Mouse (Mus musculus): ENCODE data around the gene Ldb3. TPM values are rescaled to one million over a fixed set of nuclear protein-coding genes. Genes with fewer than 3 reads are reported as not detected.
A peak's percentile ranks its signal among the peaks of the same experiment; 100 is the strongest.

Gene Ldb3
- polyA plus RNA-seq, 1 experiment from 2014 or later = 12.7 TPM

DNA sequence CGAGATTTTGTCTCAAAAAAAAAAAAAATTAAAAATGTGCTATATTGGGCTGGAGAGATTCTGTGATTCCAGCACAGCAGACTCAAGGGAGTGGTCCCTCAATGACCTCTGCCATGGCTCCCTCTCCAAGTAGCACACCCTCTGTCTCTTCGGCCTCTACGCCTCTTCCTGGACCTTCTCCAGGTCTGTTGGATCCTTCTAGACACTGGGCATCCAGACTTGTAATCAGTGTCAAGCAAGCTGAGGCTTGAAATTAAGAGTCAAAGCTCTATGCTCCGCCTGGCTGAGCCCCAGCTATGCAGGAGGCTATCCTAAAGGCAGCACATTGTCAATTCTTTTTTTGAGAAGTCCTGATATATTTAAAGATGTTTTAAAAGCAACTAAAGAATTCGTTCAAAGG lies 54.9 kb downstream of the Ldb3 start:
- H3K9me3 ChIP-seq (ENCODE audit: control insufficient read depth, low read length) = peaks cover 5% of the 10 kb centered on the region; the same call in 1 of the 2 replicates
- H3K4me2 ChIP-seq (ENCODE audit: low read depth, low read length) = no peak overlapping the region
- H3K4me1 ChIP-seq (replicated peaks; ENCODE audit: control insufficient read depth, insufficient read depth, low read length) = peaks cover 3% of the 10 kb centered on the region; the same call in 1 of the 2 replicates
- no peak for ATAC-seq (ENCODE audit: low read depth)
- no peaks in the 10 kb centered on the region for H3K36me3 ChIP-seq (ENCODE audit: control insufficient read depth, insufficient read depth, low read length)
- H3K4me3 ChIP-seq (ENCODE audit: low read length) = no peak overlapping the region
- whole genome bisulfite sequencing = 69% methylated on average over 5 of the region's 5 CpGs
- H3K27ac ChIP-seq (ENCODE audit: low read length) = no peak overlapping the region
- no peak overlapping the region for H3K9ac ChIP-seq (ENCODE audit: low read length)
- no peaks in the 10 kb centered on the region; the same call in 1 of the 2 replicates for H3K27me3 ChIP-seq (ENCODE audit: control insufficient read depth, insufficient read depth, low read depth, low read length)

DNA sequence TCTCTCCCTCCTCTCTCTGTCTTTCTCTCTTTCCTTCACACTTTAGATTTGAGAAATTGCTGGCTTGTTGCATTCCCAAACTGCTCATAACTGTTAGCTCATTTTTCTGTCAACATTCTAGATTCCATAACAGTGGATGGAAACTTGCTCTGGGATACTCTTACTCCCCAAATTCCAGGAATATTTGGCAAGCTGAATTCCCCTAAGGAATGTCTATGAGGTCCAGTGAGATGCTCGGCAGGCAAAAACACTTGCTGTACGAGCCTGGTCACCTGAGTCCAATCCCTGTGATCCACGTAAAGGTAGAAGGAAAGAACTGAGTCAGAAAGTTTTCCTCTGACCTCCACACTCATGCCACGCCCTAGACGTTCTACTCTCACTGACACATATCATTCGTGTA lies 55.9 kb downstream of the Ldb3 start:
- H3K27ac ChIP-seq (ENCODE audit: low read length) = no peak overlapping the region
- ATAC-seq (ENCODE audit: low read depth) = peak; percentile 34; the same call in 1 of the 2 replicates
- H3K4me3 ChIP-seq (ENCODE audit: low read length) = no peak overlapping the region
- H3K9ac ChIP-seq (ENCODE audit: low read length) = no peak overlapping the region
- WGBS = 46% methylated on average over 6 of the region's 6 CpGs
- H3K9me3 ChIP-seq (ENCODE audit: control insufficient read depth, low read length) = peaks cover 5% of the 10 kb centered on the region; the same call in 1 of the 2 replicates
- no peak overlapping the region for H3K4me2 ChIP-seq (ENCODE audit: low read depth, low read length)
- H3K27me3 ChIP-seq (ENCODE audit: control insufficient read depth, insufficient read depth, low read depth, low read length) = peaks cover 3% of the 10 kb centered on the region; the same call in 1 of the 2 replicates
- no peaks in the 10 kb centered on the region for H3K36me3 ChIP-seq (ENCODE audit: control insufficient read depth, insufficient read depth, low read length)
- peaks cover 3% of the 10 kb centered on the region for H3K4me1 ChIP-seq (replicated peaks; ENCODE audit: control insufficient read depth, insufficient read depth, low read length)

DNA sequence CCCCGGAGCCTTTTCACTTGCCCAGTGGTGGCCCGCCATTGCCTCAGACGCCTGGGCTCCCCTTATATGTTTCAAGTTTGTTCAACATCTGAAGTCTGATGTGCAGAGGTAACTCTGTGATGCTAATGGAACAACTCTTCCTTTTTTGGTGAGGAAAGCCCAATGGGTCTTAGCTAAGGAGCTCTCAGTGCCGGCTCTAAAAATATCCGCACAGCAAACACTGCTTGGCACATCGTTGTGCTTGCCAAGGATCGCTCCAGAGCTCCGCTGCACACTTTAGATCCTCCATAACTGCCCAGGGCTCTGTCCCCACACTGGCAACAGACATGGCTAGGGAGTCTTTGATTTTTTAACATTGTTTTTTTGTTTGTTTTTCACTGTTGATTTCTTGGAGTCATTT lies 59.7 kb downstream of the Ldb3 start:
- Histone ChIP-seq H3K4me2 (ENCODE audit: low read depth, low read length) (no peak overlapping the region), H3K27ac (ENCODE audit: low read length) (peak overlapping the region; percentile 62), H3K9ac (ENCODE audit: low read length) (no peak overlapping the region), H3K4me1 (replicated peaks; ENCODE audit: control insufficient read depth, insufficient read depth, low read length) (no peaks in the 10 kb centered on the region; the same call in 1 of the 2 replicates), H3K27me3 (ENCODE audit: control insufficient read depth, insufficient read depth, low read depth, low read length) (peaks cover 3% of the 10 kb centered on the region; the same call in 1 of the 2 replicates), H3K36me3 (ENCODE audit: control insufficient read depth, insufficient read depth, low read length) (no peaks in the 10 kb centered on the region), H3K9me3 (ENCODE audit: control insufficient read depth, low read length) (peaks cover 5% of the 10 kb centered on the region; the same call in 1 of the 2 replicates), H3K4me3 (ENCODE audit: low read length) (no peak overlapping the region)
- no peak; the same call in 1 of the 2 replicates for ATAC-seq (ENCODE audit: low read depth)
- WGBS = 53% methylated on average over 8 of the region's 8 CpGs

DNA sequence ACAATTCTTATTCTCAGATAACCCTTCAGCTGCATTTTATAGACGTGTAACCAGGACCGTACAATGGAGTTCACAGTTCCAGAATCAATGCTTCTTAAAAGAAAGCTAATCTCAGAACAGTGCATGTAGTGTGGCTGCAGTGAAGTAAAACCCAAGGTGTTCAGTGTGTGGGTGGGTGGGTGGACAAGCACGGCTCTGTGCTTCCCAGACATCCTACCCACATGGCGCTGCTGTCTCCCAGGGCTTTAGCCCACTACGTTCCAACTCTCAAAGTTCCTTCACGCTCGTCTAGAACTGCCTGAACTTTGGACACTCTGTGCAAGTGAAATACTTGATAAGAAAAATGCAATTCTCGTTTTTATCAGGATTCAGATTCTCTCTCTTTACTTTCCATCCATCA lies 65.8 kb downstream of the Ldb3 start, which contains the start of gene 9230112D13Rik:
9230112D13Rik (minus strand) TSS at position 101 of the 400 bp plus-strand sequence.
- no peak within 1 kb of the TSS for H3K4me3 ChIP-seq (ENCODE audit: low read length)
- H3K9ac ChIP-seq (ENCODE audit: low read length) = no peak within 1 kb of the TSS
- ATAC-seq (ENCODE audit: low read depth) = no peak
- no peaks in the 10 kb centered on the region for H3K9me3 ChIP-seq (ENCODE audit: control insufficient read depth, low read length)
- no peaks in the 10 kb centered on the region for H3K36me3 ChIP-seq (ENCODE audit: control insufficient read depth, insufficient read depth, low read length)
- H3K4me1 ChIP-seq (replicated peaks; ENCODE audit: control insufficient read depth, insufficient read depth, low read length) = no peaks in the 10 kb centered on the region
- peaks cover 2% of the 10 kb centered on the region; the same call in 1 of the 2 replicates for H3K27me3 ChIP-seq (ENCODE audit: control insufficient read depth, insufficient read depth, low read depth, low read length)
- H3K27ac ChIP-seq (ENCODE audit: low read length) = no peak within 1 kb of the TSS
- H3K4me2 ChIP-seq (ENCODE audit: low read depth, low read length) = no peak within 1 kb of the TSS
- WGBS = 66% methylated on average over 8 of the region's 8 CpGs

DNA sequence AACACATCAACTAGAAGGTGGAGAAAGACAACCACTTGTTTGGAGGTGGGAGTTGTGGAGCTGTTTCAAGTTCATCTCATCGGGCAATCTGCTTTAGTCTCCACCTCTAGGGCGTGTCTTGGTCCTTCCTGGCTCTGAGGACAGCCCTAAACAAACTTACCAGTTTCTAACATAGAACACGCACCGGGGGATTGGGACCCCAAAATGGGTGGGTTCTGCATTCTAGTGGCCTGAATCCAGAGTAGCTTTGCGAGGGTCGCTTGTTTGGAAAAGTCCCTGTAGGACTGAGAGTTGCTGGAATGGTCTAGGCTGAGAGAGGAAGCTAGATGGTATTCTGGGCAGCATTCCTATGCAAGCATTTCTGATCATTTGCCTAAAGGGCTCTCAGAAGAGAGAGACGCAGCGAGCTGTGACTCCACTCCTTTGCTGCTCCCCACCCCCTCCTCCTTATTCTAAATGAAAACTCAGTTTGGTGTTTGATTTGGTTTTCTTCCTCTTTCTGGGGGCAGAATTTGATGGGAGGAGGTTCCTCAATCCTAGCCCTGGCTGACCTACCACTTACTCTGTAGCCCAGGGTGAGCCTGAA lies 70.4 kb downstream of the Ldb3 start:
- H3K27me3 ChIP-seq (ENCODE audit: control insufficient read depth, insufficient read depth, low read depth, low read length) = peaks cover 2% of the 10 kb centered on the region; the same call in 1 of the 2 replicates
- ATAC-seq (ENCODE audit: low read depth) = no peak
- no peaks in the 10 kb centered on the region for H3K36me3 ChIP-seq (ENCODE audit: control insufficient read depth, insufficient read depth, low read length)
- H3K9ac ChIP-seq (ENCODE audit: low read length) = no peak overlapping the region
- no peaks in the 10 kb centered on the region for H3K4me1 ChIP-seq (replicated peaks; ENCODE audit: control insufficient read depth, insufficient read depth, low read length)
- WGBS = 60% methylated on average over 8 of the region's 8 CpGs
- no peak overlapping the region for H3K4me2 ChIP-seq (ENCODE audit: low read depth, low read length)
- H3K27ac ChIP-seq (ENCODE audit: low read length) = no peak overlapping the region
- no peaks in the 10 kb centered on the region for H3K9me3 ChIP-seq (ENCODE audit: control insufficient read depth, low read length)
- H3K4me3 ChIP-seq (ENCODE audit: low read length) = no peak overlapping the region

DNA sequence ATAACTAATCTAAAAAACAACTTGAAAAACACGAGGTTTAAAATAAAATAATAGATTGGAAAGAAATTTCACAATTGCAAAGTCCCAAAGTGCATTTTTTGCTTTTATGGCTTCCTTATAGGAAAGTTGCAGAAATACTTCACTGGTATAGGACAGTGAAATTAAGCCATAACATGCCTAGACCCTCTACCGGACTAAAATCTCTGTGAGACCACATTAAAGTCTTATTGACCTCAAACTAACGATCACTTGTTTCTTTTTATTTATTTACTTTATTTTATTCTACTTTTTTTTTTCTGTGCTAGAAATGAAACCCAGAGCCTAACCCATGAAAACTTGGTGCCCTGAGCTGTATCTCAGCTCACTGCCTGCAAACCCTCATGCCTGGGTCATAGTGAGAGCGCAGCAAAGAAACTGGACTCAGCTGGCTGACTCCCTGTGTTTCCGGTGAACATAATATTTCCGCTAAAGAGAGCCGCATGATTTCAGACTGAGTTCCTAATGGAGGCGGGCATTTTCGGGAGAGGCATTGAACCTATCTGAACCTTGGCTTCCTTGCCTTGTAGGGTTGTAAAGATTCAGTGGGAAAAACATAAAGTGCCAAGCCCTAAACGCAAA lies 71.4 kb downstream of the Ldb3 start:
- no peak overlapping the region for H3K4me3 ChIP-seq (ENCODE audit: low read length)
- H3K27ac ChIP-seq (ENCODE audit: low read length) = no peak overlapping the region
- peaks cover 2% of the 10 kb centered on the region; the same call in 1 of the 2 replicates for H3K27me3 ChIP-seq (ENCODE audit: control insufficient read depth, insufficient read depth, low read depth, low read length)
- WGBS = 80% methylated on average over 10 of the region's 10 CpGs
- no peak for ATAC-seq (ENCODE audit: low read depth)
- H3K4me1 ChIP-seq (replicated peaks; ENCODE audit: control insufficient read depth, insufficient read depth, low read length) = no peaks in the 10 kb centered on the region
- no peak overlapping the region for H3K4me2 ChIP-seq (ENCODE audit: low read depth, low read length)
- no peak overlapping the region for H3K9ac ChIP-seq (ENCODE audit: low read length)
- no peaks in the 10 kb centered on the region for H3K36me3 ChIP-seq (ENCODE audit: control insufficient read depth, insufficient read depth, low read length)
- no peaks in the 10 kb centered on the region for H3K9me3 ChIP-seq (ENCODE audit: control insufficient read depth, low read length)

DNA sequence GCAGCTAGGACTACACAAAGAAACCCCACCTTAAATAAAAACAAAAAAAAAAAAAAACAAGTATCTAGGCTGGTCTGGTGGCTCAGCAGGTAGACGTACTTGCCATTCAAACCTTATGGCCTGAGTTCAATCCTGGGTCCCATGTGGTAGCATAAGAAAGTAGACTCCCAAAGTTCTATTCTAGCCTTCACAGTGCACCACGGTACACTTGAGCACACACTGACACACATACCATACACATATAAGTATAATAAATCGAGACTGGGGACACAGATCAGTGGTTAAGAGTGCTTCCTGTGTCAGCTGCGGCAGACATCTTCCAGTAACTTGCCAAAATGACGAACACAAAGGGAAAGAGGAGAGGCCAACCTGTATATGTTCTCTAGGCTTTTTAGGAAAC lies 72.6 kb downstream of the Ldb3 start:
- ATAC-seq (ENCODE audit: low read depth) = no peak
- H3K4me1 ChIP-seq (replicated peaks; ENCODE audit: control insufficient read depth, insufficient read depth, low read length) = no peaks in the 10 kb centered on the region
- 74% methylated on average over 5 of the region's 5 CpGs for WGBS
- no peak overlapping the region for H3K9ac ChIP-seq (ENCODE audit: low read length)
- no peak overlapping the region for H3K4me2 ChIP-seq (ENCODE audit: low read depth, low read length)
- H3K27ac ChIP-seq (ENCODE audit: low read length) = no peak overlapping the region
- no peak overlapping the region for H3K4me3 ChIP-seq (ENCODE audit: low read length)
- peaks cover 2% of the 10 kb centered on the region; the same call in 1 of the 2 replicates for H3K27me3 ChIP-seq (ENCODE audit: control insufficient read depth, insufficient read depth, low read depth, low read length)
- H3K36me3 ChIP-seq (ENCODE audit: control insufficient read depth, insufficient read depth, low read length) = no peaks in the 10 kb centered on the region
- H3K9me3 ChIP-seq (ENCODE audit: control insufficient read depth, low read length) = no peaks in the 10 kb centered on the region

DNA sequence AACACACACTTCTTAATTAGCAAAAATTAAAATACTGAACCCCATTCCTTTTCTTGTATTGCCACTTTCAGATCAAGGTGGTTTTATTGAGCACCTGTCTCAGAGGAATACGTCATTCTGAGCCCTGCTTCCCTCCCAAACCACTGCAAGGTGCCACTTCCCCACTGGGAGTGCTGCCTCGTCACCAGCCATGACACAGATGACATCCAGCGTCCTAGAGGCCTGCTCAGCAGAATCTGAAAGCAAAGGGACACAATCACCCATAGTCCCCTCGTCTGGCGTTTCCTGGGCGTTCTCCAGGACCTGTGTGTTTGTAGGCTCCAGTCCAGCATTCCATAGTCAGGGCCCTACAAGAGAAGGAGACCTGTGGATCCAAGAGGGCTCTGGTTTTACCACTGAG lies 74.4 kb downstream of the Ldb3 start:
- H3K4me1 ChIP-seq (replicated peaks; ENCODE audit: control insufficient read depth, insufficient read depth, low read length) = no peaks in the 10 kb centered on the region
- ATAC-seq (ENCODE audit: low read depth) = peak; percentile 32; the same call in 1 of the 2 replicates
- no peak overlapping the region for H3K4me2 ChIP-seq (ENCODE audit: low read depth, low read length)
- no peaks in the 10 kb centered on the region for H3K9me3 ChIP-seq (ENCODE audit: control insufficient read depth, low read length)
- 0 out of 2 replicates have a peak overlapping the region, but pooled peaks have one; percentile 24 for H3K27ac ChIP-seq (ENCODE audit: low read length)
- no peaks in the 10 kb centered on the region for H3K36me3 ChIP-seq (ENCODE audit: control insufficient read depth, insufficient read depth, low read length)
- peaks cover 6% of the 10 kb centered on the region; the same call in 1 of the 2 replicates for H3K27me3 ChIP-seq (ENCODE audit: control insufficient read depth, insufficient read depth, low read depth, low read length)
- no peak overlapping the region for H3K9ac ChIP-seq (ENCODE audit: low read length)
- H3K4me3 ChIP-seq (ENCODE audit: low read length) = no peak overlapping the region
- WGBS = 29% methylated on average over 6 of the region's 6 CpGs

DNA sequence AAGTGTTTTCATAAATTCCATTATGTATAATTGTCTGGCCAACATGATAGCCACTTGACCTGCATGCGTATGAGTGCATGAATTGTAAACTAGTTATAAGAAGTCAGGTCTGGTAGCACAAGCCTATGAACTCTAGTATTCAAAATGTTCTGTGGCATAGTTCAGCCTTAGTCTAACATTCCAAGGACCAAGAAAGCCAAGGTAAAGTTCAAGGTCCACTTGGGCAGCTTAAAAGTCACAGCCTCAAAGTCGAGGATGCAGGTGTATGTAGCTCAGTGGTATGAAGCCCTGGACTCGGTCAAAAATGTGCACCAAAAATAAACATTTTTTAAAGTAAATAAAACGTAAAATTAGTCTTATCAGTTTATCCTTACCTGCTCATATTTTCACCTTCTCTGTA lies 75.9 kb downstream of the Ldb3 start:
- no peak for ATAC-seq (ENCODE audit: low read depth)
- Histone ChIP-seq H3K9me3 (ENCODE audit: control insufficient read depth, low read length) (no peaks in the 10 kb centered on the region), H3K27me3 (ENCODE audit: control insufficient read depth, insufficient read depth, low read depth, low read length) (peaks cover 4% of the 10 kb centered on the region; the same call in 1 of the 2 replicates), H3K36me3 (ENCODE audit: control insufficient read depth, insufficient read depth, low read length) (no peaks in the 10 kb centered on the region), H3K4me2 (ENCODE audit: low read depth, low read length) (no peak overlapping the region), H3K9ac (ENCODE audit: low read length) (no peak overlapping the region), H3K27ac (ENCODE audit: low read length) (no peak overlapping the region), H3K4me1 (replicated peaks; ENCODE audit: control insufficient read depth, insufficient read depth, low read length) (peaks cover 10% of the 10 kb centered on the region), H3K4me3 (ENCODE audit: low read length) (no peak overlapping the region)
- 54% methylated on average over 4 of the region's 4 CpGs for WGBS
